Mouse (Mus musculus): ENCODE results near the gene Gnaq.

Gene Gnaq

DNA sequence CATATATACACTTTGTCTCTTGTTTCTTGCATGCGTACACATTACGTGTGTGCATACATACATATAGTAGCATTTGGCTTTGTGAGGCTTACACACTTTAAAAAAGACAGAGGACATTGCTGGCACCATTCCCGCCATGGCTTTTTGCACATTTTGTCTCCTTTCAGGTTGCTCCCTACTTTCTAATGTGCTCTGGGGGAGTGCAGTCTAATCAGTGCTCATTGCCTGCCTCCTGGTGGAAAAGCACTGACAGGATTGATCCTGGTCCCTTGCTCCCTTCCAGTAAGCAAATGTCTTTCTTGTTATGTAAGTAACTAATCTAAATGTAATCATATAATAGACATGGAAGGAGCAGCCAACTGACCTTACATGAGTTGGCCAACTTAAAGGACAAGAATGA, 65.5 kb downstream of the Gnaq start:
- DNase-seq (ENCODE audit: low read depth, low spot score) = no peak

DNA sequence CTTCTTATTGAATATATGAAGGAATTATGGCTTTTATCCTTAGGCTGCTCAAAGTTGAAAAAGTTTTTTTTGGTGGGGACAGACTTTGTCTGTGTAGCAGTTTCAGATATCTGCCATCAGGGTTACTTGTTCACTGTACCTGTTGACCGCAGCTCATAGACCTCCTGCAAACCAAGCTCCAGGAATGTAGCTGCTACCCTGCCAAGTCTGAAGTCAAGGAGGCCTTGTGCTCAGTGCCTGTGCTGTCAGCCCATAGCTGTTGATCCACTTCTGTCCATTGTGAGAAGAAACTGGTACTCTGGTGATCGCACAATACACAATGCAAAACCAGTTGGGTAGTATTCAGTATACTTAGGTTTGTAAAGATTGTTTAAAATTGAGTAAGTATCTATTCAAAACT, 68.7 kb downstream of the Gnaq start:
- no peak for DNase-seq (ENCODE audit: low read depth, low spot score)

GRCm38 (mm10) chr19:16204776-16205680, 72.4 kb downstream of the Gnaq start:
- peak; percentile 7 for DNase-seq (ENCODE audit: low read depth, low spot score)

- no peak for DNase-seq (ENCODE audit: low read depth, low spot score)
These were observed 77.0 kb downstream of the Gnaq start for GRCm38 (mm10) chr19:16209616-16210015.

- no peak for DNase-seq (ENCODE audit: low read depth, low spot score)
These were observed 82.3 kb downstream of the Gnaq start for GRCm38 (mm10) chr19:16214946-16215345.

DNA sequence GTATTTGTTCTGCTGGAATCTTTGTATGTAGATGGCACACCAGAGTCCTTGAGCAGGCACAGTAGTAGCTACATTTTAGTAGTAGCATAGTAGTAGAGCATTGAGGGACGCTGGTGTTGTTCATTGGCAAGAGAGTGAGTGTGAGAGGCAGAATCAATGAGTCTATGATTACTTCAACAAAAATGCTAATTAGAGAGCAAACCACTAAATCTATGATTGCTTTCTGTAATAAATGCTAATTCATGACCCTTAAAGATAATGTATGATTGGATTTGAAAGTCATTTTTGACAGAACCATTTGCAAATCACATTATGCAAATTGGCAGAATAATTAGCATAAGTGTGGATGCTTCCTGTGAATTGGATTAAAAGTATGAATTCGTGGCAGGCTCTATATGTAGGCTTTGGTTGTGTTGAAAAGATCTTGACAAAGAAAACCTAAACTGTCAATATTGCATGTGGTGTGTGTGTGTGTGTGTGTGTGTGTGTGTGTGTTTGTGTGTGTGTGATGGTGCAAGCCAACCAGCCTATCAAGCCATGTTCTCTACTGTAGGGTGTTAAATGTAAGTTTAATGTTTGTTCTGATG, 82.9 kb downstream of the Gnaq start:
- no peak for DNase-seq (ENCODE audit: low read depth, low spot score)

DNA sequence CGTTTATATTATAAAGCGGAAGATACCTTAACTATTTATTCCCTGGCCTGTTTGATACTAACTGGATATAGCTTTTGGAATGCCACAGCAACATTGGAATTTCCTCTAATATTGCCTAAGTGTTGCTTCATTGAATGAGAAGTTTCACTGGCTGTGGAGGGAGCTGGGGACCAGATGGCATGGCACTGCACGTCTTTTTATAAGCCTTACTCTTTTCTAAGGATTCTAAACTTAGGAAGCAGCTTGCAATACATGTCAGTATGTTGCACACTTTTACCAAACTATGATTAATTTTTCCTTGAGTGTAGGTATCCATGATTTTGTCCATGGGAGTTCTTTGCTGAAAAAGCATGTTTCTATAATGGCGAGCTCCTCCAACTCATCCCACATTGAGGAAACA, 87.3 kb downstream of the Gnaq start:
- DNase-seq (ENCODE audit: low read depth, low spot score) = no peak

- DNase-seq (ENCODE audit: low read depth, low spot score) = no peak
These were observed 89.9 kb downstream of the Gnaq start for GRCm38 (mm10) chr19:16222526-16222925.

DNA sequence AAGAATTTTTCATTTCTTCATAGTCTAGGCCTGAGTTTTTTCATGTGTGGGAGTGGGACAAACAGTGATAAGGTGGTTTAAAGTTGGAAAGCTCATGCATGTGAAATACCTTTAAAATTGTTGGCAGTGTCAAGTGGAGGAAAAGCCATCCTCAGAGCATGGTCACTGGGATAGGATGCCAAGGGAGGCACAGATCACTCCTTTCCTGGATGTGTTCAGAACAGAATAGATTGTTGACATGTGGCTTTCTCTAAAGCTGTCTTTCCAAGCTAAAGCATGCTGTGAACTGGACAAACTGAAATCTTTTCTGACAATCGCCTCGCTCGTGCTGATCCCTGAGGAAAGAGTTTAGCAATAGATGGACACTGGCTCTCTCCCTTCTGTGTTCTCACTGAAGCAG, 90.5 kb downstream of the Gnaq start:
- no peak for DNase-seq (ENCODE audit: low read depth, low spot score)

DNA sequence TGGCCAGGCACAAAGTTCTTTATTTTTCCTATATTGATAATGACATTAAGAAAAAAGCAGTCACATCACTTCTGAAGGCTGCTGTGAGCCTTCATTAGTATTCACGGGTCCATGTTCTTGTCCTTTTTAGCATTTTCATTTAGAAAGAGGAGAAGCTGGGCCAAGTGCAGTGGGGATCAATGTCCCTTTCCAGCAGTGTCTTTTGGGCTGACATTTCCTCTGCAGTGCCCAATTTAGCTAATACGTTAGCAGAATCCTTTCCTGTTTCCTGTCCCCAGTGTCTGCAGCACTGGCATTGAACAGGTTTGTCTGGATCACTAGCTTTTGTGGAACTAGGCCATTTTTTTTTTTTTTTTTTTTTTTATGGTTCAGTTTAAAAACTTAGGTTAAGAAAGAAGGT, 92.2 kb downstream of the Gnaq start:
- DNase-seq (ENCODE audit: low read depth, low spot score) = no peak

- no peak for DNase-seq (ENCODE audit: low read depth, low spot score)
These were observed 99.0 kb downstream of the Gnaq start for GRCm38 (mm10) chr19:16231584-16231983.

DNA sequence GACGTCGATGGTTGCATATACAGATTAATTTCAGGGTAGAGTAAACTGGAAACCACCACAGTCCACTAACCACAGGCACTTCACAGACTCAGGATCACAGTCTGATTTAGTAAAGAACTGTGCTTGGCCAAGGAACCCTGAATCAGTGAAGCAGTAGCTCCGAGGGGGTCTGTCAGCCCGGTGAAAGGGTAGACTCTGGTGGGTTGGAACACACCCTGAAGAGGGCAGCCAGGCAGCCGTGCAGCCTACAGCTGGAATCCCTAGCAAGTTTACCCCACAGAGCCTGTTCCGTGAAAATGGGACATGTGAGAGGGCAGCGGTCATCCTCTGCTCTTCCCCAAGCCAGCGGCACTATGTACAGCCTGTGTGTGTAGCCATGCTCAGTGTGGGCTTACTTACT, 103.0 kb downstream of the Gnaq start:
- no peak for DNase-seq (ENCODE audit: low read depth, low spot score)

DNA sequence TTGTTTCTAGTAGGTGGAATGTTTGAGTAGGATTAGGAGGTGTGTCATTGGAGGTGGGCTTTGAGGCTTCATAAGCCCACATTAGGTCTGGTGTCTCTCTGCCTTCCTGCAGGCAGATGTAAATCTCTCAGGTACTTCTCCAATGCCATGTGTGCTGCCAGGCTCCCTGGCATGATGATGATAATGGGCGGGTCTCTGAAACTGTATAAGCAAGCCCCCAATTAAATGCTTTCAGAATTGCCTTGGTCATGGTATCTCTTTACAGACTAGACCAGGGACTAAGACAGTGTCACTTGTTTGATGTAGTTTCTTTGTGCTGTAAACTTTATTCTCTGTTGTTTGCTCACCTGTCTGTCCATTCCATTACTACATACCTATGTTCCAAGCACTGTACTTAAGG, 104.4 kb downstream of the Gnaq start:
- DNase-seq (ENCODE audit: low read depth, low spot score) = no peak

DNA sequence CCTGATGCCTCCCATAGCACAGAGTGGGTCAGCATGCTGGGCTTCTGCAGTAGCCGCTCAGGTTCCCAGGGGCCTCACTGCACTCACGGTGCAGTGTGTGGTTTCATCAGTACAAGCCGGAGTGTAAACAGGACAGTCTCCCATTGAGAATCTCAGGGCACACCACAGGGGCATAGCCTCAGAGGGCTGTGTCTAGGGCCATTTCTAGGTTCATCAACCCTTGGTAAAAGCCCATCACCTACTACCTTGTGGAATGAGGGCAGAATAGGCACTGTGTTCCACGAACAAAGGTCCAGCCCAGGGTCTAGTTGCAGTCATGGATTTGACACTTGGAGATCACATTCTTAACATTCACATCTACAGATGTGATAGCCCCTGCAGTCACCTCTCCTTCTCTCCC, 105.4 kb downstream of the Gnaq start:
- DNase-seq (ENCODE audit: low read depth, low spot score) = no peak

GRCm38 (mm10) chr19:16238512-16238911, 105.9 kb downstream of the Gnaq start:
- DNase-seq (ENCODE audit: low read depth, low spot score) = no peak

GRCm38 (mm10) chr19:16242708-16243107, 110.1 kb downstream of the Gnaq start:
- DNase-seq (ENCODE audit: low read depth, low spot score) = no peak

DNA sequence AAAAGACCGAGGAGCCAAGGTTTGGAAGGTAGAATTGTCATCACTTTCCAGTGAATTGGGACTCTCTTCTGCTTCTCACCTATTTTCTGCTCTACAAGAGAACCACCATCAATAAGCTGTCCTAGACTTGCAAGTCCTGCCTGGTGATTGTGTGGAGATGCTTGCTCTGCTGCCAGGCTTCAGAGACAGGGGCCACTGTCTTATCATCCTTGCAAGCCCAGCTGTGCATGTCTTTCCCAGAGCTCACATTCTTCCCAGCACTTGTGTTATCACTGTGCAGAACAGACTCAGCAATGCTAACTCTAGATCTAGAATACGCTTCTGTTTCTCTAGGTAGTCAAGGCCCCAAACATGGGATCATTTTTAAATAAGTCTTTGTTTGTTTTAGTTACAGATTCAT, 116.4 kb downstream of the Gnaq start:
- DNase-seq (ENCODE audit: low read depth, low spot score) = no peak

GRCm38 (mm10) chr19:16250921-16251320, 118.3 kb downstream of the Gnaq start:
- no peak for DNase-seq (ENCODE audit: low read depth, low spot score)

DNA sequence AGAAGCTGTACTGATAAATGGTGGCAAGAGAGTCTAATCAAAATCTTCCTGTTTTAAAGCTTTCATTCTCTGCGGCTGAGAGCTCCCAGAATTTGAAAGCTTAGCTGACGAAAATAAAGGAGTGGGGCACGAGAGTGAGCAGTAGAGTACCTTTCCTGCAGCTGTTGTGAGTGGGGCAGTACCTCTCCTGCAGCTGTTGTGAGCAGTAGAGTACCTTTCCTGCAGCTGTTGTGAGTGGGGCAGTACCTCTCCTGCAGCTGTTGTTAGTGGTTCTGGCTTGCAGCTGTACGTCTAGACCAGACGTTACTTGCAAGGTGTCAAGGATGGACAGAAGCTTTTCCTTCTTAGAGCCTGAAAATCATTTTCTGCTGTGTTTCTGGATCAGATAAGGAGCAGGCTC, 119.2 kb downstream of the Gnaq start:
- no peak for DNase-seq (ENCODE audit: low read depth, low spot score)

DNA sequence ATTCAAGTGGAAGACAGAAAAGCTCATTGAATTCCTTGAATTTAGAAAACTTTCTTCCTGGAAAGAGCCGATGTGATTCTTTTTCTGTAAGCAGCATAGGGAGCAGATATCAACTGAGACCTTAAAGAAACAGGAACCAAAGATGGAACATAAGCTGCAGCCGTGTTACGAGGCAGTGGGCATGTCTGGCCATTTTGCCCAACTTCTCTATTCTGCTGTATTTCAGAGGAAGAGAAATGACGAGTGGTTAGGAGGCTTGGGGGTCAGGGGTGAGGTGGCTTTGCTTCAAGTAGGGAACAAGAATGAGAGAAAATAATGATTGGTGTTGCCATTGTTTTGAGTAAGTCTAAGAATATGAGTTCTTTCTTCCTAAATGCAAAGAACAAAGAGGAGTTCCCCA, 120.1 kb downstream of the Gnaq start:
- no peak for DNase-seq (ENCODE audit: low read depth, low spot score)

- DNase-seq (ENCODE audit: low read depth, low spot score) = no peak
These were observed 122.2 kb downstream of the Gnaq start for GRCm38 (mm10) chr19:16254881-16255280.

GRCm38 (mm10) chr19:16255294-16255693, 122.7 kb downstream of the Gnaq start:
- no peak for DNase-seq (ENCODE audit: low read depth, low spot score)

DNA sequence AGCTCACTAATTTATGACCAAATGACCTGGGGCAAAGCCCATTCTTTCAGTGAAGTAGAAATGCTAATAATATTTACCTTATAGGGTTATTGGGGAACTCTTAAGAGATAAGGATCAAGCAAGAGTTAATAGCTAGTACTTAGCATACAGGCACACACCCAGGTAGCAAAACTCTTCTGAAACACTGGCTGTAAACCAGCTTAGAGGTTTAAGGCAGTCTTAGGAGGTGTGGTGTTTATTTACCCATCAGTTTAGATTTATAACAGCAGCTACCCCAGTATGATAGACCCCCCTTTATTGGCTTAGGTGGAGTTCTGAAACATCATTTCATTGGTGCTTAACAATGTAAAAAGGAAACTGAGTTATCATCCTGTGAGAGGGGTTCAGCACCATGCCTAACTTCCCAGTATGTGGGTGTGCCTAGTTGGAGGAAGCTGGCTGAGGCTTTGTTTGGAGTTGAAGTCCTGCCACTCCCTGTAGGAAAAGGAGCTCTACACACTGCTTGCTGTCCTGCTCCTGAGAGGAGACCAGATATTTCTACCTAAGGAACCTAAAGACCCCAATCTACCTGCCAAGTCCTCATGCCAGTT, 126.2 kb downstream of the Gnaq start:
- DNase-seq (ENCODE audit: low read depth, low spot score) = no peak
